Mouse (Mus musculus) adrenal gland, postnatal 36 days (tissue): ENCODE data around the gene Mdga2. TPM values are rescaled to one million over a fixed set of nuclear protein-coding genes. Genes with fewer than 3 reads are reported as not detected.

Source experiments
- DNase-seq, 2 experiments: peaks; one replicate each; pipeline ENCODE4 v3.0.0; 2021; ENCODE audit warnings: mixed read lengths in 1 of 2
- total RNA-seq, 2 experiments: library from RNA; stranded (reverse); gene quantifications; 2 replicates each; pipeline ENCODE4 v1.2.3; 2021

Gene Mdga2
- total RNA-seq, 2 experiments from 2014 or later, result 2.1 to 2.2 TPM

DNA sequence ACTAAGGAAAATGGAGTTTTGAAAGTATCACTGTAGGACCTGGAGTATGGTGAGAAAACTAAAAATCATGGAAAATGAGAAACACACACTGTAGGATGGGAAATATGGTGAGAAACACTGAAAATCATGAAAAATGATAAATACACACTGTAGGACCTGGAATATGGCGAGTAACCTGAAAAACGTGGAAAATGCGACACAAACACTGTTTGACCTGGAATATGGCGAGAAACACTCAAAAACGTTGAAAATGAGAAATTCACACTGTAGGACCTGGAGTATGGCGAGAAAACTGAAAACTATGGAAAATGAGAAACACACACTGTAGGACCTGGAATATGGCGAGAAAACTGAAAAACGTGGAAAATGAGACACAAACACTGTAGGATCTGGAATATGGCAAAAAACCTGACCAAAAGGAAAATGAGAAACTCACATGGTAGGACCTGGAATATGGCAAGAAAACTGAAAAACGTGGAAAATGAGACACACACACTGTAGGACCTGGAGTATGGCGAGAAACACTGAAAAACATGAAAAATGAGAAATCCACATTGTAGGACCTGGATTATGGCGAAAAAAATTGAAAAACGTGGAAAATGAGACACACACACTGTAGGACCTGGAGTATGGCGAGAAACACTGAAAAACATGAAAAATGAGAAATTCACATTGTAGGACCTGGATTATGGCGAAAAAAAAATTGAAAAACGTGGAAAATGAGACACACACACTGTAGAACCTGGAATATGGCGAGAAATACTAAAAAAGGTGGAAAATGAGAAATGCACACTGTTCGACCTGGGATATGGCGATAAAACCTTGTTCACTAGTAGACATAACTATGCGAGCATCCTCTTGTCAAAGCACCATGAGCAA is 163.0 kb downstream of the Mdga2 start:
- DNase-seq, result peak in 1 of 2 experiments; percentile 18

DNA sequence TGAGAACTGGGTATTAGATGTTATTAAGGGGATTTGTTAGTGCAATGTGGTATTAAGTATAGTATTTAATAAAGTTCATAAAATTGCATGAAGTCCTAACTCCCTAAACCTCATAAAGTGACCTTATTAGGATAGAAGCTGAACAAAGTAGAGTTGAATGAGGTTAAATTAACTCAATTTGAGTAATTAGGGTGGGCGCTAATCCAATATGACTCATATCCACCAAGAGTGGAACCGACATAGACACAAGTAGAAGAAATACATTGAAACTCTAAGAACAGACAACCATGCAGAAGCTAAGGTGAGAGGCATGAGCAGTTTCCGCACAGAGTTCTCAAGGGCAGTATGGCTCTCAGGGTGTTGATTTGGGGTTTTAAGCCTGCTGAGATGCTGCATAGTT is 165.7 kb downstream of the Mdga2 start:
- DNase-seq, result no peak

DNA sequence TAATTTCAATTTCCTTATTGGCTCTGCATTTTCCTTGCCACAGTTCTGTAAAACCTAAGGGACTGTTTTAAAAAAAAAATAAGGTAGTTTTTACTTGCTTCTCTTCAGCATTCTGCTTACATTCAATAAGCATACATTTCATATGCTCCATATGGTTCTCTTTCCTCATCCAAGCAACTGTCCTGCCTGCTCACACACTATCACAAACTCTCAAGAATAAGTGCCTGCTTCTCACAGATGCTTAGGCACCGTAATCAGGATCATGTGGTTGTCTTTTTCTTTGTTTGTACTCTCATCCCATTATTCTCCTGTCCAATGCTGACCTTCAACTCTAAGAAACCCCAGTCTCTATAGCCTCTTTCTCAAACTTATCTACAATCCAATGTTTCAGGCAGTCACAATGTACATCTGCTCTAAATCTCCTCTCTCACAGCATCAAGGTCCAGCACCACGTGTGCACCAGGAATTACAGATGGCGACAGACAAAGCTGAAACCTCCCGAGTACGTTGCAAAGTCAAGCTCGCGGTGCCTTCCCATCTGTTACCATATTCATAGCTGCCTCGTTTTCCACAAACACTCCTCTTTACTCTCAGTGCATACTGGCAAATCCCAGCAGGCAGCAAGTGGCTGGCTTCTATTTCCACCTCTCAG is 177.1 kb downstream of the Mdga2 start:
- DNase-seq, result no peak

DNA sequence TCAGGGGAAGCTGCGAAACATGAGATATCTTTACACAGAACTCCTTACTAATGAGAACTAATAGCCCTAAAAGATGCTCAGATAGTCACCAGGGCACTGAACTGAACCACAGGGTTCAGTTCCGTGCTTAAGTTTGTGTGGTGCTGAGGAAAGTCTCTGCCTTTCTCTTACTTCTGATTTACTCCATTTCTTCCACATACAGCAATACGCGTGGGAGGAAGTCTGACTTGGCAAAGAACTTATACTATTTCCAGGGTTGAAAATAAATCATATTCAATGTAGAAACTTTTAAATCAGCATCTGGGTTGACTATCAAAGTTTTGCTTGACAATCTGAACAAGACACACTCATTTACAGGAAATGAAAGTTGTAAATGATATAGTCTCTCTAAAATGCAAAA is 180.5 kb downstream of the Mdga2 start:
- DNase-seq, result no peak

DNA sequence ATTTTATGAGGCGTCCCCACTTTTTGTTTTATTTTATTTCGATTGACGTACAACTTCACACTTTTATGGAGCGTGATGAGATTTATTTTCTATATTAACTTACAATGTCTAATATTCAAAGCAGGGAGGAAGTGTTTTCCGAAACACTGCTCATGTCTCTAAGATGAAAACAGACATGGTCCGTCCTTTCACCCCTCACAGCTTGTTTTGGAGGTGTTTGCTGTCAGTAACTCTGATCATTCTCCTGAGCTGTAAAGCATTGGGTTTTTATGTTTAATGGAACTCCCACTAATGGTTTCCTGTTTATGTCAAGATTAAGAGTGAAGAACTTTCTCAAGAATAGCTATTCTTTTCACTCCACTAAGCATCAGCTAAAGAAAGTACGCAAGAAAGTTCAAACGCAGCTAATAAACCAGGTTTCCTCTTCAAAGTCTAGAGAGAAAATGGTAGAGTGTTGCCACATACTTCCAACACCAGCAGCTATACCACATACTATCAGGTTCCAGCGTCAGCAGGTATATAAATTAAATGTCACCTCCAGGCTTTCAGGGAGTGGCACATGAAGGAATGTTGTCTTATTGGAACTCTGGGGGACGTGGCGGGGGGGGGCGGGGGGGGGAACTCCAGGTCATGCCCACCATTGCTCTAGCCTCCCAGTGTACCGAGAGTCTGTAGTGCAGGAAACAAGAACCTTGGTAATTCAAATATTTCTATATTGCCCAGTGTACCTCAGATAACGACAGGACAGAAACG is 186.7 kb downstream of the Mdga2 start:
- DNase-seq, result no peak

DNA sequence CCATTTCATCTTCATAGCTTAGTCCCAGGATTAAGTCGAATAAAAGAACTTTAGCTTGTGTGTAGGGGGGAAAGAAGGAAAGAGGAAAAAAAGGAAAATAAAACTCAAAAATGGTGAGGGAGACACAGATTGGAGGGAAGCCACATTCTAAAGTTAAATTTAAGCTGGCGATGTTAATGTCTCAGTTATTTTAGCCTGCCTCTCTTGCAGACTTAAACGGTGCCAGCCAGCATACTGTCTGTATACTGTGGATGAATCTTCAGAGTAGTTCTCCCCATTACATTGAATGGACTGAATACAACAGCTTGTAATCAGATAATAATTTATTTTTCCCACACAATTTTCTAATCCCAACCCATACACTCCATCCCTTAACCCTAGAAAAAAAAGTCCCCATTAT is 205.2 kb downstream of the Mdga2 start:
- DNase-seq, result no peak

GRCm38 (mm10) chr12:67011368-67011767 is 211.0 kb downstream of the Mdga2 start:
- DNase-seq, result no peak

GRCm38 (mm10) chr12:67010318-67010717 is 212.0 kb downstream of the Mdga2 start:
- DNase-seq, result no peak

- DNase-seq, result no peak
Observed at GRCm38 (mm10) chr12:67009191-67009590, 213.2 kb downstream of the Mdga2 start.

- DNase-seq, result no peak
Observed at GRCm38 (mm10) chr12:66954129-66954528, 268.2 kb downstream of the Mdga2 start.

GRCm38 (mm10) chr12:66915741-66916140 is 306.6 kb downstream of the Mdga2 start:
- no peak for DNase-seq

GRCm38 (mm10) chr12:66899366-66899765 is 323.0 kb downstream of the Mdga2 start:
- DNase-seq, result no peak

GRCm38 (mm10) chr12:66896790-66897189 is 325.6 kb downstream of the Mdga2 start:
- DNase-seq, result no peak

GRCm38 (mm10) chr12:66890296-66890695 is 332.1 kb downstream of the Mdga2 start:
- DNase-seq, result no peak

DNA sequence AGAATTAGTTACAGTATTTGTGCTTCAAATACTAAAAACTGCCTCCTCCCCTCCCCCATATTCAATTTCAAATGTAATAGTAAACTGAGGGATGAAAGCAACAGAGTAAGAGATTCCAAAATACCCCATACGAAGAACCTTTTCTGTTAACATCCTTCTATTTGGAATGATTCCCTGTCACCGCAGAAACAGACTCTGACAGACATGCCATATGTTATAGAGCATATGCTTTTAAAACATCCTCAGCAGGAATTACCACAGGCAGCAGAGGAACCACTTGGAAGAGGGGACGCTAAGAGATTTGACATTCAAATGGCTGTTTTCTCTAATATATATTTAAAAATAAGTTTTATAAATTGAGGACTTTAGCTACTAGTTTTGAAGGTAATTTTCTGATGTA is 333.1 kb downstream of the Mdga2 start:
- DNase-seq, result no peak

- no peak for DNase-seq
Observed at GRCm38 (mm10) chr12:66888636-66889035, 333.7 kb downstream of the Mdga2 start.

DNA sequence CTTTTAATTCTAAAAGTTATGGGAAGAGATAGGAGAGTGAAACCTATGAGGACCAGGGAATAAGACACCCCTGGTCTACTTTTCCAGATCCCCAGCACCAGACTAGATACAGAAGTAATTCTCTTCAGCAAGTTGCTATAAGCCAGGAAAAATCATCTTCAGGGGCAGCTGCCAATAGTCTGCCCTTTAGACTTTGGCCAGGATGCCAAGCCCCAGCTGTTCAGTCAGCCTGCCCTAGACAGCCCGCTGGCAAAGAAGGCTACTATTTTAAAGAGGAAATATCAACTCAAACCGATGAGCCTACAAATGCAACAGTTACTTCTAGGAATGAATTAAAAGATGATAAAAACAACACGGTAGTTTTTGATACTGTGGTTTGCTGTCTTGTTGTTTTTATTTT is 356.1 kb downstream of the Mdga2 start:
- DNase-seq, result no peak

GRCm38 (mm10) chr12:66853167-66853566 is 369.2 kb downstream of the Mdga2 start:
- DNase-seq, result peak; percentile 2 to 6

GRCm38 (mm10) chr12:66840336-66840735 is 382.0 kb downstream of the Mdga2 start:
- DNase-seq, result no peak

DNA sequence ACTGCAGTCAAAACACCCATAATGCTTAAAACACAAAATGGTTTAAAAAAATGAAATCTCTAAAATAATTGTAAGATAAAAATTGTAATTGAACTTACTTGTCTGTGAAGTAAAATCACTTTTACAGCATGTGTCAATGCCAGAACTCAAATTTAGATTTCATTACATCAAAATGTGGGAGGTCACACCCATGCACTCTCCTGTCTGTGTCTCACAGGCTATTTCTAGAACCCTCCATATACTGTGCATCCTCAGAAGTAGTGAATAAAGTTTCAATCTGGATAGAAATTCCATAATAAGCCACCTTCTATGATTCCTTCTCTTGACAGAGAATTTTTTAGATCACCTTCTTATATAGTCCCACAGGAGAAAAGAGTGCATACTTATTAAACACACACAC is 466.7 kb downstream of the Mdga2 start:
- DNase-seq, result no peak

- no peak for DNase-seq
Observed at GRCm38 (mm10) chr12:66734536-66734935, 487.8 kb downstream of the Mdga2 start.

GRCm38 (mm10) chr12:66724474-66724873 is 497.9 kb downstream of the Mdga2 start:
- no peak for DNase-seq

DNA sequence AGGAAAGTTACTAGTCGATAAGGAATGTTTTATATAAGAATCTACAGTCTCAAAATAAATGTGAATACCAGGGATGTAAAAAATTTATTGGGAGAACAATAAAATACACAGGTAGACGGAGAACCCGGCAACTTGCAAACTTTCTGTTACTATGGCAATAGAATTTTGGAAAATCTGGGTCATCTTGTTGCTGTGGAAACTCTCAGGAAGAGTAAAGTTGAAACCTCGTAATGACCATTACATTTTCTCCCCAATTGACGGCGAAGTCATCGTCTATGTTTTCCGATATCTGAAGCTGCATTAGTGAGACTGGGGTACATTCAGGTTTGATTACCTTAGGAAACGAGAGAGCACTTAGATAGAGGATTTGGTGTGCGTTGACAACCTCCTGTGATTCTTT is 514.0 kb downstream of the Mdga2 start:
- no peak for DNase-seq
